Mouse (Mus musculus): ENCODE measurements around the gene Fam129b.

DNA sequence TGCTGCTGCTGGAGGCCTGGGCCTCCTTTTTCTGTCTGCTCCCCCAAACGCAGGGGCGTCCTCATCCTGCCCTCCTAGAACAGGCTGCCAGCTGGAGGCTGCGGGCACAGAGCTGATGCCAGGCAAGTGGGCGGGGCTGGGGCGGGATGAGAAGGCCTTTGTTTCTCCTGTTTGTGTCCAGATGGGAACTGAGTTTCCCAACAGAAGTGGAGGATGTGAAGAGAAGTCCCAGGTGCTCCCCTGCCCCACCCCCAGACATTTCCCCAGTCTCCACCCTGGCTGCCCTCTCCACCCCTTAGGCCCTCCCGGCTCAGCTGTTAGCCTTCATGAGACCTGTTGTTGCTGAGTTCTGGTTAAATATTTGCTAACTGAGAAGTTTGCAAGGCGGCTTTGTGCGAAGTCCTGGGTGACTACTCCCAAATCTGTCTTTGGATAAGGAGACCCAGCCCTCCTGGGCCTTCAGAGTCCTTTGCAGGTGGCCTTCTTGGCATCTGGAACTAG, 19.7 kb downstream of the Fam129b start:
- TF ChIP-seq POLR2A (IDR thresholded peaks at IDR 0.05; ENCODE audit: borderline replicate concordance, extremely low read depth, insufficient read depth, insufficient read length, poor library complexity, severe bottlenecking), result no peak
- TF ChIP-seq CTCF (IDR thresholded peaks at IDR 0.05; ENCODE audit: borderline replicate concordance, extremely low read depth, insufficient read depth, insufficient read length), result no peak
